Mouse (Mus musculus) kidney, postnatal 0 days (tissue): ENCODE data around the gene Aldh1b1. TPM values are rescaled to one million over a fixed set of nuclear protein-coding genes. Genes with fewer than 3 reads are reported as not detected.
A peak's percentile ranks its signal among the peaks of the same experiment; 100 is the strongest.

Source experiments
- ATAC-seq: fragments of 200-750 bp; cut with Nextera tagmentation; replicated peaks from 2 replicates; pipeline ENCODE4 v1.8.0; 2017; ENCODE audit warnings: low read depth, moderate number of reproducible peaks, moderate TSS enrichment, moderate library complexity; ENCODE audit not compliant: low FRiP score
- DNase-seq: peaks from one replicate; pipeline ENCODE4 v3.0.0-alpha.2; 2016; ENCODE audit warnings: low spot score
- H3K27ac ChIP-seq: fragments of 300-500 bp; sonication (generic); 2 replicates; pipeline ENCODE4 v1.5.1; 2014; ENCODE audit warnings: mild to moderate bottlenecking
- H3K27me3 ChIP-seq: fragments of 300-500 bp; sonication (generic); 2 replicates; pipeline ENCODE4 v1.6.1; 2014; ENCODE audit warnings: low read length, mixed read lengths; ENCODE audit not compliant: insufficient read depth
- H3K36me3 ChIP-seq: fragments of 300-500 bp; sonication (generic); 2 replicates; pipeline ENCODE4 v1.6.1; 2014; ENCODE audit warnings: low read length, mixed read lengths; ENCODE audit not compliant: insufficient read depth
- H3K4me1 ChIP-seq: fragments of 300-500 bp; sonication (generic); replicated peaks from 2 replicates; pipeline ENCODE4 v1.6.1; 2014; ENCODE audit warnings: antibody characterized with exemption, low read length, mixed read lengths; ENCODE audit not compliant: insufficient read depth
- H3K4me2 ChIP-seq: fragments of 300-500 bp; sonication (generic); 2 replicates; pipeline ENCODE4 v1.6.1; 2014; ENCODE audit warnings: mild to moderate bottlenecking, low read length, moderate library complexity, mixed read lengths
- H3K4me3 ChIP-seq: fragments of 300-500 bp; sonication (generic); replicated peaks from 2 replicates; pipeline ENCODE4 v1.5.1; 2014; ENCODE audit warnings: low read depth, low read length
- H3K9ac ChIP-seq: fragments of 300-500 bp; sonication (generic); 2 replicates; pipeline ENCODE4 v1.6.1; 2014; ENCODE audit warnings: low read depth, low read length
- H3K9me3 ChIP-seq: fragments of 300-500 bp; sonication (generic); replicated peaks from 2 replicates; pipeline ENCODE4 v1.6.1; 2016; ENCODE audit warnings: low read length, inconsistent platforms, mixed read lengths
- CTCF ChIP-seq: IDR thresholded peaks from 2 replicates; pipeline ENCODE4 v1.5.1; 2016; ENCODE audit warnings: antibody characterized with exemption, low read depth, mild to moderate bottlenecking, moderate library complexity
- WGBS: fragments of 180-500 bp; shearing (Covaris S2); extraction: QIAGEN DNeasy Blood & Tissue Kit; methylation state at CpG from one replicate; pipeline ENCODE4 v1.1.7; 2014; 5-methylcytosine and 5-hydroxymethylcytosine counted together
- polyA plus RNA-seq: library from polyadenylated mRNA; unstranded; fragments of >200 nt; fragmentation: Nextera tagmentation; extraction: Ambion mirVana; gene quantifications from 2 replicates; pipeline ENCODE4 v1.2.1, GENCODE M21; 2015

The Aldh1b1 gene
- polyA plus RNA-seq, 1 experiment from 2014 or later: 9.7 TPM

DNA sequence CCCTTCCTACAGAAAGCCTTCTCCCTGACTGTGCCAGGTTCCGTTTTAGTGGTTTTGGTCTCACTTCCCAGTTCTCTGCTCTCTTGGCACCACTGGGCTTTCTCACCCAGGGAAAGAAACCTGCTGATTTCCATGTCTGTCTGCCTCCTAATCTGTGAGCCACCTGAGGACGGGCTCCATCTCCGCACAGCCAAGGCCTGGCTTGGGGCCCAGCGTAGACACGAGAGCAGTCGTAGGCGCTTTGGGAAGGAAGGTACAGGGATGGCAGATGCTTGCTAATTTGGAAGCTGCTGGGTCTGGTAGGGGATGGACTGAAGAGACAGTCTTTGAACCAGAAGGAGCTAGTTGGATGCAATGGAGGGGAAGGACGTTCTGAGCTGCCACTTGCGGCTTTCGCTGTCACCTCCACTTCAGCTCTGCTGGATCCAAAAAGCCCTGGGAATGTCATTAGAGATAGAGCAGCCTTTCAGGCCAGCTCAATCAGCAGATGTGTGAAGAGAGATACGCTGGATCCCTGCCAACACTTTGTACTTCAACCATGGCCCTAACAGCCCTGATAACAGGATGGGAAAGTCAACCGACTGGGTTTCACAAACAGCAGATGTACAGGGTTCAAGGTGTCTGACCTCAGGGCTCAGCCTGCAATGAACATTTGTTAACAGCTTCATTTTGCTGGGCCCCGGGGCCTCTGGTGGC, 9.4 kb upstream of the Aldh1b1 start:
- Histone ChIP-seq H3K9ac (no peak overlapping the region), H3K27me3 (no peaks in the 10 kb centered on the region), H3K4me2 (no peak overlapping the region), H3K4me3 (no peak overlapping the region), H3K9me3 (no peaks in the 10 kb centered on the region), H3K36me3 (no peaks in the 10 kb centered on the region), H3K4me1 (peaks cover 6% of the 10 kb centered on the region; the same call in 1 of the 2 replicates), H3K27ac (no peak overlapping the region)
- no peak for ATAC-seq
- 61% methylated on average over 13 of the region's 13 CpGs for WGBS
- no peak for TF ChIP-seq CTCF
- DNase-seq: no peak

DNA sequence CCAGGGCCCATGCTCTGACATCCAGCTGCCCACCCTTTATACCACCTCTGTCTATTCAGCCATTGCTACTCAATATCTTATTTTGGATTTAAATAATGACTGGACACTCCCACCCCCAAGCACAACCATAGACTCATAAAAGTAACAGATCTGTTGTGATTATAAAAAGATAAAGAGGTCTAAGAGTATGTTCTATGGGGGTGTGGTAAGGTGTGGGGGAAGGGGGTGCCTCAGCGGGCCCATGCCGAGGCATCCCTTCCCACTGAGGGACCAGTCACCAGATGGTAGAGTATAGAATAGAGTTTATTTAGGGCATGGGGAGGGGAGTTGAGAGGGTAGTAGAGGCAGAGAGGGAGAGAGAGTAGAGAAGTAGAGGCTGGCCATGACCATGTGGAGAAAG, 8.8 kb upstream of the Aldh1b1 start:
- TF ChIP-seq CTCF: no peak

DNA sequence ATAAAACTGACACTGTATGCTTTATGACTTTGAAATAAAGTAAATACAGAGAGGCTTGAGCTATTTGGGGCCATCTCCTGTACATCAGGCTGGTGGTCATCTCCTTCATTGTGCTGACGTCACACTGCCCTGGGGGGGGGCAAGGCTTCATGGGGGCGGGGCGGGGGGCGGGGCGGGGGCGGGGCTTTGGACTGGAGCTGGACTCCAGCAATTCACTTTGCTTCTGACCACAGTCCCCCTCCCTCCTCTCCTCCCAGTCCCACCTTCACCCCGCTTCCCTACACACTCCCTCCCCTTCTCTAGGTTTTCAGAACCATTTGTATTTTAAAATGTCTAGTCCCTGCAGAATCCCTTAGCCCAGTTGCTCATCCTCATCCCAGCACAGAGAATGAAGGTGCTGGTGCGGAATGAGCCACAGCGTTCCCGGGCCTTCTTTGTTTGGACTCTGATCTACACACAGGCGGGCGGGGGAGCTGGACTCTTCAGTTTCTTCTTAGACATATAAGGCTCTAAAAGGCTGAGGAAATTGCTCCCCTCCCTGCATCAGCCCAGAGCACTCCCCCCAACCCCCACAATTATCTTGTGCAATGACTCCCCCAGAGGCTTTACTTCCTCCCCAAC, 3.5 kb upstream of the Aldh1b1 start:
- Histone ChIP-seq H3K27ac (no peak overlapping the region), H3K4me3 (peak overlapping the region; percentile 13; the same call in 1 of the 2 replicates), H3K9ac (no peak overlapping the region), H3K4me1 (0 out of 2 replicates have a peak, but pooled peaks cover 4% of the 10 kb centered on the region), H3K27me3 (no peaks in the 10 kb centered on the region), H3K9me3 (no peaks in the 10 kb centered on the region), H3K36me3 (no peaks in the 10 kb centered on the region), H3K4me2 (peak overlapping the region; percentile 38)
- WGBS: 4% methylated on average over 12 of the region's 12 CpGs
- TF ChIP-seq CTCF: no peak
- ATAC-seq (peak; percentile 75), DNase-seq (peak; percentile 81)

More for the DNA sequence above, 8.8 kb upstream of the Aldh1b1 start:
- no peak overlapping the region for H3K9ac ChIP-seq
- 77% methylated on average over 2 of the region's 2 CpGs for WGBS
- no peaks in the 10 kb centered on the region for H3K9me3 ChIP-seq
- ATAC-seq: no peak
- DNase-seq: no peak
- H3K4me1 ChIP-seq: peaks cover 6% of the 10 kb centered on the region; the same call in 1 of the 2 replicates
- H3K27me3 ChIP-seq: no peaks in the 10 kb centered on the region
- no peak overlapping the region for H3K27ac ChIP-seq
- no peak overlapping the region for H3K4me2 ChIP-seq
- H3K4me3 ChIP-seq: no peak overlapping the region
- no peaks in the 10 kb centered on the region for H3K36me3 ChIP-seq

DNA sequence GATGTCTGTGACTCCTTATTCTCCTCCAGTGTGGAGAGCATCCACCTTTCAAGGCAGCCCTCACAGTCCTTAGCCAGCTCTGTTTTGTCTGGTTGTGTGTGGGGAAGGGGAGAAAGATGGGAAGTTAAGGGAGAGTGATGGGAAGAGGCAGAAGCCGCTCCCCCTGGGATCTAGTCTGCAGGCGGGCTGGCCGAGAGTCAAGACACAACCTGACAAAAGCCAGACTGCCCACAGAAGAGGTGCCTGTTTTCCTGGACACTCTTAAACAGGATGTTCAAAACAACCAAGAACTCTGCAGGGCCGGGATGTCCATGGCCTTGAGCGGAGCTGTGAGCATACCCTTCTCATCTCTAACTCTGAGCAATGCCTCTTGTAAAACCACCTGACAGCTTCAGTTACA, 2.1 kb upstream of the Aldh1b1 start:
- no peaks in the 10 kb centered on the region for H3K36me3 ChIP-seq
- H3K27me3 ChIP-seq: no peaks in the 10 kb centered on the region
- DNase-seq: no peak
- no peak overlapping the region for H3K4me3 ChIP-seq
- no peak for ATAC-seq
- no peak for TF ChIP-seq CTCF
- 0 out of 2 replicates have a peak, but pooled peaks cover 4% of the 10 kb centered on the region for H3K4me1 ChIP-seq
- WGBS: 74% methylated on average over 5 of the region's 5 CpGs
- H3K27ac ChIP-seq: no peak overlapping the region
- no peak overlapping the region for H3K4me2 ChIP-seq
- H3K9me3 ChIP-seq: no peaks in the 10 kb centered on the region
- H3K9ac ChIP-seq: no peak overlapping the region

DNA sequence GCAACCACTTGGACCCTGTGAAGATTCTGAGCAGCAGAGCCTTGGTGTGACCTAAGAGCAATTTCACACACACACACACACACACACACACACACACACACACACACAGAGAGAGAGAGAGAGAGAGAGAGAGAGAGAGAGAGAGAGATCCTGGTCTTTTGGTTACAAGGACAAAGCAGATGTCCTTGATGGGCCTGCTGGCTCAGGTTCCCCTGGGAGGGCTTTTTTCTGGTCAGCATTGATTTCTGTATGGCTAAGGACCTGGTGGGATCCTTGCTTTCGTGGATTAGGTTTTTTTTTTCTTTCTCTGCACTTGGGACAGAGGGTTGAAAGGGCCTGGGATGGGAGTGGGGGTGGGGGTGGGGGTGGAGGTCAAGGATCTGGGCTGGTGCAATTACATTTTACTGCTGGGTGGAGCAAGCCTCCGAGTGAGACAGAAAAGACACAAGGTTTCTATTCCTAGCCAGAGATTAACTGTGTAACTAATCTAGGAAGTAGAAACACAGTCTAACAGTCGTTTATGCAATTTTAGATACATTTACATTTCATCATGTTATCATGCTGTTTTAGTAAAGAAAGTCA, 1.2 kb downstream of the Aldh1b1 start:
- Histone ChIP-seq H3K27me3 (no peaks in the 10 kb centered on the region), H3K4me3 (no peak overlapping the region), H3K9ac (no peak overlapping the region), H3K4me2 (no peak overlapping the region), H3K4me1 (0 out of 2 replicates have a peak, but pooled peaks cover 4% of the 10 kb centered on the region), H3K27ac (no peak overlapping the region), H3K36me3 (no peaks in the 10 kb centered on the region), H3K9me3 (no peaks in the 10 kb centered on the region)
- peak; percentile 12 for DNase-seq
- no peak for ATAC-seq
- no peak for TF ChIP-seq CTCF
- WGBS: 19% methylated on average over 3 of the region's 3 CpGs

- Histone ChIP-seq H3K4me3 (no peak overlapping the region), H3K9me3 (no peaks in the 10 kb centered on the region), H3K27ac (no peak overlapping the region), H3K27me3 (no peaks in the 10 kb centered on the region), H3K4me1 (0 out of 2 replicates have a peak, but pooled peaks cover 4% of the 10 kb centered on the region), H3K9ac (no peak overlapping the region), H3K36me3 (no peaks in the 10 kb centered on the region), H3K4me2 (no peak overlapping the region)
- DNase-seq: no peak
- no peak for ATAC-seq
- TF ChIP-seq CTCF: no peak
- 92% methylated on average over 14 of the region's 14 CpGs for WGBS
Observed at GRCm38 (mm10) chr4:45802900-45803299, 4.1 kb downstream of the Aldh1b1 start.
